Mouse (Mus musculus) heart, adult 9 months (tissue): Measurements from ENCODE around the gene Pigl.
"Not testable (repeated sequence)": the region's sequence is repeated elsewhere in the genome, so short reads cannot be mapped to it uniquely, and the experiment has no call there.

Source experiments
- DNase-seq, 2 experiments: peaks; one replicate each; pipeline ENCODE4 v3.0.0; 2022; ENCODE audit warnings: low spot score in 2 of 2

The Pigl gene

DNA sequence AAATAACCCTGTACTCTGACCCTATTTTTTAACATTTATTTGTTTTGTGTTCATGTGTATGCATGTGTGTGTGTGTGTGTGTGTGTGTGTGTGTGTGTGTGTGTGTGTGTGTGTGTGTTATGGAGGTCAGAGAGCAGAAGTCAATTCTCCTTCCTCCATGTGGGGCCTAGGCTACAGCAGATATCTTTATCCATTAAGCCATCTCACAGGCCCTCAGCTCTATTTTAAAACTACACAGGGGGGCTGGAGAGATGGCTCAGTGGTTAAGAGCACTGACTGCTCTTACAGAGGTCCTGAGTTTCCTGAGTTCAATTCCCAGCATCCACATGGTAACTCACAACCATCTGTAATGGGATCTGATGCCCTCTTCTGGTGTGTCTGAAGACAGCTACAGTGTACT, 9.0 kb downstream of the Pigl start:
- not testable (repeated sequence) for DNase-seq

DNA sequence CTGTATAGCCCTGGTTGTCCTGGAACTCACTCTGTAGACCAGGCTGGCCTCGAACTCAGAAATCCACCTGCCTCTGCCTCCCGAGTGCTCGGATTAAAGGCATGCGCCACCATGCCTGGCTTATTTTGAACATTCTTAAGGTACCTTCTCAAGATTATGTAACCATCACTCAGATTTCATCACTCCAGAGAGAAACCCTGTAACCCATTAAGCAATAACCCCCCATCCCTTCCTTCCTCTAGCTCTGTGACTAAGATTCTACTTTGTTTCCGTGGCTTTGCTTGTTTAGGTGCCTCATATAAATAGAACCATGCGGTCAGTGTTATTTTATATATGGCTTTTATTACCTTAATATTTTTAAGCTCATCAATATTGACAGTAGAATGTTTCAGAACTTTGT, 12.2 kb downstream of the Pigl start:
- no peak for DNase-seq

DNA sequence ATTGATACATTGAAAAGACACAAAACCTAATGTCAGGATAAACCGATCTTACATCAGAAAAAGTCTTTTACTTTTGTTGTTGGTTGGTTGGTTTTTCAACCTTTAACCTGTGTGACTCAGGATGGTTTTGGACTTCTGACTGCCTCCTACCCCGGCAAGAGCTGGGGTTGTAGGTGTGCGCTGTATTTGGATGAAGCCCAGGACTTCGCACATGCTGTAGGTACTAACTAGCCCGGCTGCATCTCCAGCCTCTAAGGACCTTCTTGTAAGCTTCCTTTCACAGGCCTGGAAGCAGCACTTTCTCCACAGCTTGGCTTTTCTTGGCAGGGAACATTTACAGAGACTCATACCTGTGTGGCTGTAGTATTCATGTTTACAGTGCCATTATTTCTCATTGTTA, 15.3 kb downstream of the Pigl start:
- no peak for DNase-seq

DNA sequence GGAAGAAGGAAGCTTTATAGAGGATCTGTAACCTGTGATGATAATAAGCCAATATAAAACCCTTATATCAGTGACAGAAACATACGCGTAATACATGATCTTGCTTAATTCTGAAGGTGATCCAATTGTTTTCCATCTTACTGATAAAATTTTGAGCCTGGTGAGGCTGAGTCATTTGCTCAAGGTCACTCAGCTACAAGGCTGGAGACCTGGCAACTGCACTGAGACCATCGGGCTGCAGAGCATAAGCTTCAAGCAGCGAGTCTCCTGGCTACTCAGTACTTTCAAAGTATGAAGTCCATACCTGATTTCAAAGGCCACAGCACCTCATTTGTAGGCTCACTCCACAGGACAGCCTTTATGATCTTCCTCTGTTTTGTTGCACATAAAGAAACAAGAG, 17.9 kb downstream of the Pigl start:
- DNase-seq: no peak

DNA sequence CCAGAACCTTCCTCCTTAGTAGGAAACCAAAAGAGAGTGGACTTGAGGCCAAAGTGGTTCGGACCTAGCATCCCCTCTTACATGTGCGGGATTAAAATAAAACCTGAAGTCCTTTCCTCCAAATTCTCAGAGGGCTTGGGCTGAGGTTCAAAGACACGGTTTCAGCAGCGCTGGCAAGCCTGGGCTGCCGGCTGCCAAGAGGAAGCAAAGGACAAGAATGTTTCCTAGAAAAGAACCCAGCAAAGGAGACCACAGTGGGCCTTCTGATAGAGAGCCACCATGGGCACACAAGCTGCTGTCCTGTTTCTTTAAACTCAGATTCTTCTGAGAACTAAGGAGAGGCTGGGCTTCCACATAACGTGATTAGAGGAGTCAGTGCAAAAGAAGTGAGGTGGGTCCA, 20.7 kb downstream of the Pigl start:
- no peak for DNase-seq

DNA sequence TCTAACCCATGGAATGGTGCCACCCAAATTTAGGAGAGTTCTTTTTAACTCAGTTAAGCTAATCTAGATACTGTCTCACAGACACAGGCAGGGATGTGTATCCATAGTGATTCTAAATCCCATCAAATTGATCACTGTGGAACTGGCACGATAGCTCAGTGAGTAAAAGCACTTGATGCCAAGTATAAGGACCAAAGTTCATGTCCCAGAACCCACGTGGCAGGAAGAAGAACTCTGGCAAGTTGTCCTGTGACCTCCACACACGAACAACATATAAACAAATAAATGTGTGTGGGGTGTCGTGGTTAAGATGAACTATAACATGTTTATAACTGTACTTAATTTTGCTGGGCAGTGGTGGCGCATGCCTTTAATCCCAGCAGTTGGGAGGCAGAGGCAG, 21.3 kb downstream of the Pigl start:
- no peak for DNase-seq

DNA sequence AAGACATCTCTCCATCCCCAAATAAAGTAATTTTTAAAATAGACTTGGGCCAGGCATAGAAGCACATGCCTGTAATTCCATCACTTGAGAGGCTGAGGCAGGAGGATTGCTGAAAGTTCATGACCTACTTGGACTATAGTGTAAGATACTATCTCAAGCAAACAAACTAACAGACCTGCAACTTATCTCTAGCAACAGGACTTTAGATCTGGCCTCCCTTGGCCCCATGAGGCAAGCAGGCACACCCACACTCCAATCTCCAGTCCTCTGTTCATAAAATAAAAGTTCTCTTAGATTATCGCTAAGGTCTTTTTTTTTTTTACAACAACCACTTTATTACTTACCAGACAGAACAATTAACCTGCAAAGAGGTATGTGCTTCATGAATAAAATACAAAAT, 28.7 kb downstream of the Pigl start:
- no peak for DNase-seq

DNA sequence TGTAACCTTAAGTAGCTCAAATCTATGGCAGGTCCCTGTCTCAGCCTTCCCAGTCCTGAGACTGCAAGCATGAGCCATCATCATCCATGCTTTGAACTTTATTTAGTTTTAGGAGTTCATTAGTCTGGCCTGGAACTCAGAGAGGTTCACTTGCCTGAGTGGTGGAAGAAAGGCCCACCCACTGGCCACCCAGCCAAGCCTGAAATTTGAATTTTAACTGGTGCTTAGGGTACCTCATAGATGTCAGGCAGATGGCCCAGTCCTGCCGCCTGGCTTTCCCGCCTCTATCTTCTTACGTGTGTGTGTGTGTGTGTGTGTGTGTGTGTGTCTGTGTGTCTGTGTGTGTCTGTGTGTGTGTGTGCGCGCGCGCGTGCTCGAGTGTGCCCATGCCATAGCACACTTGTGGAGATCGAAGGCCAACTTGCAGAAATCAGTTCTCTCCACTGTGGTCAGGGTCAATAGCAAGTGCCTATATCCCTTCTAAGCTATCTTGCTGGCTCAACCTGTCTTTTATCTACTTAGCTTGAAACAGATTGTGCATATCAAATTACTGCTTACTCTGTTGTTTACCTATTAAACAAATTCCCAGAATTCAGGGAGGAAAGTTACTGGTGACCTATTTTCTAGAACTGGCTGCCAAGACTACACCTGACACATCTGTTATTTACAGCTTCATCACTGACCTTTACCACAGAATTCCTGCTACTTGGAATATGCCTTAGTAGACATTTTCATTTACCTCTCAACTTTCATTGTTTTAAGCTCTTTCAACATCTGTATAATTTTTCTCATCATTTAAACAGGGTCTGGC, 29.5 kb downstream of the Pigl start:
- DNase-seq: no peak

DNA sequence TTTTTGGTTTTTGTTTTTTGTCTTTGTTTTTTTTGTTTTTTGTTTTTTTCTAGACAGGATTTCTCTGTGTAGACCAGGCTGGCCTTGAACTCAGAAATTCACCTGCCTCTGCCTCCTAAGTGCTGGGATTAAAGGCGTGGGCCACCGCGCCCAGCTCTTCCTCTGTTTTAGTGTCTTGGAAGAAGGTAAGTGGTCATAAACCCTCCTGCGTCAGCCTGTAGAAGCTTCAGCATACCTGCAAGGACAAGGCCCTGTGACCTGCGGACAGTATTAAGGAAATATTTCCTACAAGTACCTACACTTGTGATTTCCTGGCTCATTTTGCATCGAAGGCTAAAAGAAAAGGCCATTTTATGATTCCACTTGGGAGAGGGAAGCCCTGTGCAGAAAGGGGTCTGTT, 35.4 kb downstream of the Pigl start:
- DNase-seq: no peak

DNA sequence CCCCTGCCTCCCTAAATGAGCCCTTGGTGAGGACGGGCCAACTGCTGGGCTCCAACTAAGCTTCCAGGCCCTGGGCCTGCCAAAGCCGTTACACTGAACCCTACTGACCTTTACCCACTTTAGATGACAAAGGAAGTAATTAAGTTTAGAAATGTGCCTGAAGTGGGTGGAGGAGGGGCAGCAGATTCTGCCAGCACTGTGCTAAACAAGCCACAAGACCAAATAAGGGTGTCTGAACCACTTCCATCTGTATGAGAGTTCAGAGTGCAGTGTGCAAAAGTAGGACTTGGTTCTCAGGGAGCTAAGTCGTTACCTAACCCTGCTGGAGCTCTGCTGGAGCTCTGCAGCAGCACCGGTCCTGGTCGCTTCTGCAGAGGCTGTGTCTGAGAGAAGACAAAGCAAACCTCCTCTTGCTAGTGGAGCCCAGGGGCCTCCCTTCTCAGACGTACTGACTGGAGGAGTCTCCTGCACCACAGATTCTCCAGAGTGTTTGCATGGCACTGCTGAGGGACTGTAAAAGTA, 36.6 kb downstream of the Pigl start:
- DNase-seq: peak; percentile 68 to 84

DNA sequence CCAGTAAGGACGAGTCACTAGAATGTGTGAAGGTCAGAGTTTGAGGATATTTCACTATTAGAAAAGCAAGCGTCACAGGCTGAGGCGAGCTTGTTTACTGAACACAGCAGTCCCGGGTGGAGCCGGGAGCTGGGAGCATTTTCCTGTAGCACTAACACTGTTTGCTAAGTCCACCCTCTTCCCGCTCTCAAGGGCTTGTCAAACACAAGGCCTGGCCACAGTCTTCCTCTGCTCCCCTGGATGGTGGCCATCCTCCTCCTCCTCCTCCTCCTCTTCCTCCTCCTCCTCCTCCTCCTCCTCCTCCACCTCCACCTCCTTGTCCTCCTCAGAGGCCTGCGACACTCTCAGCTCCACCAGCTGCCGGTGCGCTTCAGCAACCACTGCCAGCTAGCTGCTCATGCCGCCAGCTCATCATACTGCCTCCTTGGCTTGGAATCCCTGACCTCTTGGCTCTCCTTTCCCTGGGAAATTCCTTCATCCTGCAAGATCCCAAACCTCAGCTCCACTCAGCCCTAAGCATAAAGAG, 37.1 kb downstream of the Pigl start:
- peak; percentile 37 to 46 for DNase-seq

DNA sequence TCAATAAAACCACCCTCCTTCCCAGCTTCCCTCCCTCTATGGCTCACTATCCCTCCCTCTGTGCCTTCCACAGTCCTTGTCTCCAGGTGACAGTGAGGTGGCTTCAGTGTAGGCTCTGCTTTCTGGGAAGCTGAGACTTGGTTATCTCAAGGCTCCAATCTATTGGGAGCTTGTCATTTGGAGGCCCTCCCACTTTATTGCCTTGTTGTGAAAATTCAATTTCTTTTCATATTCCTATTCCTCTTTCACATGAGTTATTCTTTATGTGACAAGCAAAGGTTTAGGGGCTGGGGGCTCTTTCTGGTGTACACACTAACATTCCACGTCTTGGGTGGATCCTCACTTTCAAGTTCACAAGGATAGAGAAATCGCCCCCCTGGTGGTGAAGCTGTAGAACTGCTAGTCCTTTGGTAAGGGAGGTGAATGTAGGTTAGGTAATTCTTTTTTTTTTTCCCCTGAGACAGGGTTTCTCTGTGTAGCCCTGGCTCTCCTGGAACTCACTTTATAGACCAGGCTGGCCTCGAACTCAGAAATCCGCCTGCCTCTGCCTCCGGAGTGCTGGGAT, 38.0 kb downstream of the Pigl start:
- DNase-seq: peak in 1 of 2 experiments; percentile 7

DNA sequence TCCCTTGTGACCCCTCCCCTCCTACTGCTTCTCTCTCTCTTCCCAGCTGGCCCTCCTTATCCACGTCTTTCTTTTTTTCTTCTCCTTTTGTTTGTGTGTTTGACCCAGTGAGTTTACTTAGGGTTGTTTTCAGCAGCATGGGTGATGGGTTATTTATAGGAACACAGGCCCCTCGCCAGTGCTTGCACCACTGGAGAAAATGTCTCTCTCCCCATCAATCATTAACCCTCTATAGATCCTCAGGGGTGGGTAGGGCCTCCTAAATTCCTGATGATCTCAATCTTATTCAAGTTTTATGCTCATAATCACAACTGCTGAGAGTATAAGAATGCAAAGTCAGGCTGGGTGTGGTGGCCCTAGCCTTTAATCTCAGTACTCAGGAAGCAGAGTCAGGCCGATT, 38.9 kb downstream of the Pigl start:
- no peak for DNase-seq

DNA sequence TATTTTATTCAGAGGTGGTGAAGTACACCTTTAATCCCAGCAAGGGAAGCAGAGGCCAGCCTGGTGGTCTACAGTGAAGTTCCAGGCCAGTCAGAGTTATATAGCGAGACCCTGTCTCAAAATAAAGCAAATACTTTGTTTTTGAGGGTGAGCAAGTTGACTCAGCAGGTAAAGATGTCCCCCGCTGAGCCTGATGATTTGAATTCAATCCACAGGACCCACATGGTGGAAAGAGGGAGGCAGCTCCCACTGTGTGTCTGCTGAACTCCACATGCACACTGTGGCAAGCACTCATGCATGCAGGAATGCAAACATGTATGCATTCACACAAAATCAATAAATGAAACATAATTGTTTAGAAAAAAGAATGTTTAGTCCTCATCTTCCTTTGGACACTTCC, 40.5 kb downstream of the Pigl start:
- DNase-seq: no peak

DNA sequence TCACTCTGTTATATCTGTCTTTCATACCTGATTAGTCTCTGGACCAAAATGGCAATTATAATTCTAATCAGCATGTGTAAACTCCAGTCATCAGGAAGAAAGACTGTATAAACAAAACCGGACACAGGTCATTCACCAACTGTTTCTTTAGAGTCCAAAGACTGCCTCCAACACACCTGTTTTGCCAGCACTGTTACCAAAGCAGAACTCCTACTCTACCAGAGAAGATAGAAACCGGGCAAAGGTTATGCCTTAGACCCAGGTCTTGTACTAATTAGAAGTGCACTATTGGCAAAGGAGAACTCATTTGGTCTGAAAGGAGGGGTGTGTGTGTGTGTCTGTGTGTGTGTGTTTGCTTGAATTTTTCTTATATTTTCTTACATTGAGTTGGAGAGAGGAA, 42.3 kb downstream of the Pigl start:
- DNase-seq: no peak

DNA sequence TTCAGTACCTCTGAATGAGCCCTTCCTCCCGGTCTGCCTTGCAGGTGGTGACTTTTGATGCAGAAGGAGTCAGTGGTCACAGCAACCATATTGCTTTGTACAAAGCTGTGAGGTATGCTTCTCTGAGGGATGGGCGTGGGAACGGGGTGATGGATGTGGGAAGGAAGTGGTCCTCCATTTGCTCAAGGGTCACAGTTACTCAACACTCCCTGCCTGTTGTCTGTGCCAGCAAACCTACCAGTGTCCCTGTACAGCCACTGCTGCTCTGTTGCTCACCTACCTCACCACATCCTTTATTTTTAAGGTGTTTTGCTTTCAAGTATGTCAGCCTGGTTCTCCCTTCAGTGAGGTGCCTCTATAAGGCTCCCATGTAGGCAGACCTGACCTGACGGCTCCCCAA, 49.4 kb downstream of the Pigl start:
- no peak for DNase-seq

DNA sequence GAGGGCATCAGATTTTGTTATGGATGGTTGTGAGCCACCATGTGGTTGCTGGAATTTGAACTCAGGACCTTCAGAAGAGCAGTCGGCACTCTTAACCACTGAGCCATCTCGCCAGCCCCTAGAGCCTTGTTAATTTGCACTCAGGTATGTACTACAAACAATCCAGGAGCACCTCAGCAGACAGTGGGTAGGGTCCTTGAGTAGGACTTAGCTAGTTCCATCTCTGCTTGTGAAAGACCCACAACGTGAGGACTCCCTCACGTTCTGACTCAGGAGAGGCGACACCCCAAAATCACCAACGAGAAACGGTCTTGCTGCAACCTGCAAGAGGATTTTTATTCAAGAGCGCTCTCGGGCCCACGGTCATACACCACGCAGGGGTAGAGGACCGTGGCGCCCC, 50.1 kb downstream of the Pigl start:
- DNase-seq: not testable (repeated sequence)

DNA sequence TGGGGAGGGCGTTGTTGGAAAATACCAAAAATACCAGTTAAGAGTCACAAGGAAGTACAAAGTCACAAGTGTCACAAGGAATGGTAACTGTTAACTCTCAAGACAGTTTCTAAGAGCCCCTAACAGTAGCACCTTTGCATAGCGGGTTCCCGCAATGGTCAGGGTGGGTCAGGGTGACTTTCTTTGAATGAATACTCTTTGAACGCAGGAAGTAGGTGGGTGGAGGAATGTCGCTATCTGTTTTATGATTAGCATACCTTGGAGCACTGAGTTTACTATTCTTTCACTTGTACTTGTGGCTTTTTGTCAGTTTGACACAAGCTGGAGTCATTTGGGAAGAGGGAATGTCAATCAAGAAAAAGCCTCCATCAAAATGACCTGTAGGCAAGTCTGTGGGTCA, 50.6 kb downstream of the Pigl start:
- not testable (repeated sequence) for DNase-seq

DNA sequence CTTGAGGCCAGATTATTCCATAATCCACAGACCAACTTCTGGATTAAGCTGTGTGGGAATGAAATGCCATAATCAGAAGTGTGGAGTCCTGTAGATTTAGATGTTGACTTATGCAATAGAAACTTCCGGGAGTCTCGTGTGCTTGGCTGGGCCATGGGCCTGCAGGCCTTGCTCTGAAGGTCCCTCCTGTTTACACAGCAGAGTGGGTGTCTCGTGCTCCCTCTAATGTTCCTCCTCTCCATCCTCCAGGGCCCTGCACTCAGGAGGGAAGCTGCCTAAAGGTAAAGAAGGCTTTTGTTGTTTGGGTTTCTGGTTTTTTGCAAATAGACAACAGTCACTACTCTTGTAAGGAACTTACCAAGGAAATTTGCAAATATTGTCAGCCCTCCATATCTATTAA, 51.3 kb downstream of the Pigl start:
- DNase-seq: no peak

DNA sequence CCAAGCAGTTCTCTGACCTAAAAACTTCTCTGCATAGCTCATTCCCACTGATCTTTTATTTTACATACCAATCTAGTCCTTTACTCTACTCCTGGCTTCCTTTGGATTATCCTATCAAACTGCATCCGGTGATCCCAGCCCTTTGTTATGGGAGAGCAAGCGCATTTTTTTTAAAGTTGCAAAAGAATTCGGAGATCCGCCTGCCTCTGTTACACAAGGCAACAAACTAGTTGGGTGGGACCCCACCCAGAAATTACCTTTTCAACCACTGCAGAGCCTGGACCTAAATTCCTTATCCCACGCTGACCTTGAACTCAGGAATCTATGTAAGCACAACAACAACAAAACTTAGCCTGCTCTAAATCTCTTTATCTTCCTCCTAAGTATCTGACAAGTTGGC, 52.7 kb downstream of the Pigl start:
- no peak for DNase-seq

DNA sequence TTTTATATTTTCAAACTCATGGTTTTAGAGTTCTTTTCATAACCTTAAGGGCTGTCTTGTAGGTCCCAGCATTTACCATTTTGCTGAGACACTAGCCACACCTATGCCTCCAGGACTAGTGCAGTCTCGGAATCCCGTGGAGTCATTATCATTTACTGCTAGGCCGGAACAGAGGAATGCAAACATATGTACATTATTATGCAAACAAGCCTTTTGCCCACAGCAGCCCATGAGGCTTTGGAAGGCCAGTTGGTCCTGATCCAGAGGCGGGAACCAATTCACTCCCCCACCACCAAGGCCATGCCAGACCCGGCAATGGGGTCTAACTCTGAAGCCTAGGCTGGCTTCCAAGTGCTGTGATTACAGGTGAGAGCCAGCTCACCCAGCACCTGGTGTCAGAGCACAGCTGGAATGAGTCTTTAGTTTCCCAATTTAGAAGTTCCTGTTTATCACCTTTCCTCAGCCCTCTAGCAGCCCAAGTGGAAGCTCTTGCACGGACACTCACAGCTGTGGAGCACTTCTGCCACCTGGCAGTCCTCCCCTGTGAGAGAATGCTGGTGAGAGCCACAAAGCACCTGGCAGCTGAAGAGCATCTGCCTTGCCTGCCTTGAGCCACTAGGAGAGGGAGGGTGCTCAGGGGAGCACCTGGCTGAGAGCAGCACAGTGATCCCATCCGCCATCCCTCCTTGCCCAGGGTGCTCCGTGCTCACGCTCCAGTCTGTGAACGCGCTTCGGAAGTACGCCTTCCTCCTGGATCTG, 53.4 kb downstream of the Pigl start:
- DNase-seq: no peak

DNA sequence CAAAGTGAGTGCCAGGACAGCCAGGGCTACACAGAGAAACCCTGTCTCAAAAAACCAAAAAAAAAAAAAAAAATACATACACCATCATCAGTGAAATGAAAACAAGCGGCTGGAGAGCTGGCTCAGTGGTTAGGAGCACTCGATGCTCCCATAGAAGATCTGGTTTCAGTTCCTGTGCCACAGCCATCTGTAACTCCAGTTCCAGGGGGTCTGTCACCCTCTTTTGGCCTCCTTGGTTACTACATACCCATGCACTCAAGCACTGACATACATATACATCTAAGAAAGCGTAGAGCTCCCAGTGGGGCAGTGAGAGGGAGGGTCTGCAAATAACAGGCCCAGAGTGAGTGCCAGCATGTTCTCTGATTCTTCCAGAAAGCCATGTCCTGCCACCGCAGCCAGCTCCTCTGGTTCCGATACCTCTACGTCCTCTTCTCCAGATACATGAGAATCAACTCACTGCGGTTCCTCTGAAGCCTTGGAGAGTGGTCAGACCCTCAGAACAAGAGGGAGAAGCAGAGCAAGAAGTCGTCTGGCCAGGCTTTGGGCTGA, 54.3 kb downstream of the Pigl start:
- DNase-seq: no peak
